Mouse (Mus musculus): ENCODE results near the gene Mrgprd. TPM values are rescaled to one million over a fixed set of nuclear protein-coding genes. Genes with fewer than 3 reads are reported as not detected.

The Mrgprd gene
- polyA plus RNA-seq, 1 experiment from 2014 or later, result not detected

DNA sequence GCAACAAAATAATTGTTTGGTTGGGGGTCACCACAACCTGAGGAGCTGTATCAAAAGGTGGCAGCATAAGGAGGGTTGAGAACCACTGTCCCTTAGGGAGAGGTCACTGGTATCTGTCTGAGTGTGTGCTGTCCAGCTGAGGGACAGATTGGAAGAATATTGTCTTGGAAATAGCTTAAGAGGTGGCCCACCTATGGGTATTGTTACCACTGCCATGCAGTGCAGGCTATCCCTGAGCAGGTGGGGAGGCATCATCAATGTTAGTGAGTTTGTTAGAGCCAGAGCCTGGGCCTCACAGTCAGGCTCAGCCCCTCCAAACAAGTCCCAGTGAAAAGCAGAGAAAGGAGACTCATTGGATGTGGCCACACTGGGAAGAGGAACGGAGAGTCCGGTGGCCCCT is 22.8 kb upstream of the Mrgprd start:
- Histone ChIP-seq H3K27ac (no peak overlapping the region), H3K4me2 (replicated peaks) (no peak overlapping the region), H3K9ac (no peak overlapping the region), H3K4me3 (replicated peaks) (no peak overlapping the region), H3K36me3 (no peaks in the 10 kb centered on the region), H3K9me3 (no peaks in the 10 kb centered on the region), H3K27me3 (replicated peaks) (no peaks in the 10 kb centered on the region), H3K4me1 (replicated peaks) (no peaks in the 10 kb centered on the region)
- WGBS, result 92% methylated on average over 2 of the region's 2 CpGs
- no peak for ATAC-seq

DNA sequence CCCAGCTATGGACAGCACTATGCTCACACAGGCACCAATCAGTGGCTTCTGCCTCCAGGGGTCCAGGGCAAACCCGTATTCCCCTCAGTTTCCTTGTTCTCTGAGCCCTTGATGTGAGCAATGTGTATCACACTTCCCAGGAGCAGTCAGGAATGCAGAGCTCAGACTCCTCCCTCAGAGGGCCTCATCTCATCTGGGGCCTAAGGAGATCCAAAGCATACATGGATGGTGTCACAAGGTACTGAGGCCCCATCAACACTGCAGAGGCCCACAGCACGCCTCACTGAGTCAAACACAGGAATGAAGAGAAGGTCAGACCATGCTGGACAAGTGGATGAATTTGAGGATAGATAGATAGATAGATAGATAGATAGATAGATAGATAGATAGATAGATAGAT is 21.9 kb upstream of the Mrgprd start:
- peak; percentile 43; the same call in 1 of the 2 replicates for ATAC-seq
- Histone ChIP-seq H3K4me1 (replicated peaks) (no peaks in the 10 kb centered on the region), H3K4me2 (replicated peaks) (no peak overlapping the region), H3K4me3 (replicated peaks) (no peak overlapping the region), H3K27me3 (replicated peaks) (no peaks in the 10 kb centered on the region), H3K9me3 (no peaks in the 10 kb centered on the region), H3K9ac (no peak overlapping the region), H3K27ac (no peak overlapping the region), H3K36me3 (no peaks in the 10 kb centered on the region)
- 52% methylated on average over 2 of the region's 2 CpGs for whole genome bisulfite sequencing

- Histone ChIP-seq H3K4me3 (replicated peaks) (no peak overlapping the region), H3K9ac (no peak overlapping the region), H3K4me2 (replicated peaks) (no peak overlapping the region), H3K9me3 (no peaks in the 10 kb centered on the region), H3K36me3 (no peaks in the 10 kb centered on the region), H3K27ac (no peak overlapping the region), H3K4me1 (replicated peaks) (peaks cover under 1% of the 10 kb centered on the region), H3K27me3 (replicated peaks) (no peaks in the 10 kb centered on the region)
- no peak for ATAC-seq
- 38% methylated on average over 6 of the region's 6 CpGs for WGBS
Observed at GRCm38 (mm10) chr7:145293859-145294258, 20.8 kb upstream of the Mrgprd start.

- H3K27me3 ChIP-seq (replicated peaks), result no peaks in the 10 kb centered on the region
- peaks cover 23% of the 10 kb centered on the region for H3K4me1 ChIP-seq (replicated peaks)
- ATAC-seq, result no peak
- no peak overlapping the region for H3K4me3 ChIP-seq (replicated peaks)
- H3K4me2 ChIP-seq (replicated peaks), result no peak overlapping the region
- 0 out of 2 replicates have a peak overlapping the region, but pooled peaks have one; percentile 32 for H3K27ac ChIP-seq
- H3K9me3 ChIP-seq, result no peaks in the 10 kb centered on the region
- no peaks in the 10 kb centered on the region for H3K36me3 ChIP-seq
- no peak overlapping the region for H3K9ac ChIP-seq
- WGBS, result 56% methylated on average over 3 of the region's 3 CpGs
Observed at GRCm38 (mm10) chr7:145298666-145299490, 15.8 kb upstream of the Mrgprd start.

DNA sequence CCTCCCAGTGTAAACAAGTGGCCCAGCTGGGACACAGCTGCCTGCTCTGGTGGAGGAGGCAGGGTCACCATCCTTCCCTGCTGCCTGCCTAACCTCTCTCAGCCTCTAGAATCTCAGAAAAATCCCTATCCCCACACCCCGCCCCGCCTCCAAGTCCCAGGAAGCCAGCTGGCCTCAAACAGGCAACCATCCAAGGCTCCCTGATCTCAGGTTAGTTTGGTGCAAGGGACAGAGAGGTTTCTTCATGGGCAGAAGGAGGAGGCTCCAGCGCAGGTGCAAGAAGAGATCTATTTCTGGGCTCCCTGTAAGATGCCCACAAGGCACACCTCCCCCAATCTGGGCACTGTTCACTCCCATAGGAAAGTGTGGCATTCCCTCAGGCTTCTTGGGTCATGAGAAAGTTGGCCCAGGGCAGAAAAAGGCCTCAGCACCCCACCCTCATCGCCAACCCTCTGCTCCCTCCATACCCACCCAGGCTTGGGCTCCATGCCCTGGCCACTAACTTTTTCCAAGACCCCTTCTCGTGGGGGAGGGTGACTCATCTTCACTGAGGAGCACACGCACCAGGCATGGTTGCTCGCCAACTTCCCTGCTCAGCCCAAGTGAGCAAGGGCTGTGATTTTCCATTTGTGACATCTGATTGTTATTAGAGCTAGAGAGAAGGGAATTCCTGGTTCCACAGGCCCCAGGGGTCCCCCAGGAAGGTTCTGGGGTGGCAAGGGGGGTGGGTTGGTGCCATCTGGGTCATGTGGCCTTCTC is 14.9 kb upstream of the Mrgprd start:
- Histone ChIP-seq H3K4me2 (replicated peaks) (no peak overlapping the region), H3K27me3 (replicated peaks) (no peaks in the 10 kb centered on the region), H3K9ac (no peak overlapping the region), H3K4me1 (replicated peaks) (peaks cover 23% of the 10 kb centered on the region), H3K4me3 (replicated peaks) (no peak overlapping the region), H3K9me3 (no peaks in the 10 kb centered on the region), H3K27ac (no peak overlapping the region), H3K36me3 (no peaks in the 10 kb centered on the region)
- ATAC-seq, result no peak
- 62% methylated on average over 7 of the region's 7 CpGs for WGBS

GRCm38 (mm10) chr7:145300321-145301007 is 14.2 kb upstream of the Mrgprd start, which contains the start of gene Mrgprf:
Gene Mrgprf, plus strand, starts transcription at chr7:145300828.
- Histone ChIP-seq H3K9me3 (no peaks in the 10 kb centered on the region), H3K4me1 (replicated peaks) (peaks cover 23% of the 10 kb centered on the region), H3K4me3 (replicated peaks) (no peak within 1 kb of the TSS), H3K27ac (0 out of 2 replicates have a peak within 1 kb of the TSS, but pooled peaks have one; percentile 44), H3K9ac (no peak within 1 kb of the TSS), H3K4me2 (replicated peaks) (no peak within 1 kb of the TSS), H3K27me3 (replicated peaks) (no peaks in the 10 kb centered on the region), H3K36me3 (no peaks in the 10 kb centered on the region)
- ATAC-seq, result no peak
- WGBS, result 36% methylated on average over 13 of the region's 13 CpGs

- Histone ChIP-seq H3K9ac (no peak overlapping the region), H3K4me2 (replicated peaks) (no peak overlapping the region), H3K27ac (no peak overlapping the region), H3K36me3 (no peaks in the 10 kb centered on the region), H3K4me3 (replicated peaks) (no peak overlapping the region), H3K27me3 (replicated peaks) (no peaks in the 10 kb centered on the region), H3K9me3 (no peaks in the 10 kb centered on the region), H3K4me1 (replicated peaks) (peaks cover 23% of the 10 kb centered on the region)
- no peak for ATAC-seq
Observed at GRCm38 (mm10) chr7:145301008-145301340, 13.7 kb upstream of the Mrgprd start.

- Histone ChIP-seq H3K36me3 (no peaks in the 10 kb centered on the region), H3K27me3 (replicated peaks) (no peaks in the 10 kb centered on the region), H3K4me1 (replicated peaks) (peaks cover 23% of the 10 kb centered on the region), H3K4me2 (replicated peaks) (no peak overlapping the region), H3K9me3 (no peaks in the 10 kb centered on the region), H3K27ac (0 out of 2 replicates have a peak overlapping the region, but pooled peaks have one; percentile 44), H3K9ac (no peak overlapping the region), H3K4me3 (replicated peaks) (no peak overlapping the region)
- ATAC-seq, result no peak
- WGBS, result 77% methylated on average over 6 of the region's 6 CpGs
Observed at GRCm38 (mm10) chr7:145301341-145302005, 13.2 kb upstream of the Mrgprd start.

GRCm38 (mm10) chr7:145302488-145303285 is 11.9 kb upstream of the Mrgprd start:
- peak overlapping the region; percentile 15; the same call in 1 of the 2 replicates for H3K4me3 ChIP-seq (replicated peaks)
- ATAC-seq, result peak; percentile 94
- whole genome bisulfite sequencing, result 5% methylated on average over 20 of the region's 20 CpGs

GRCm38 (mm10) chr7:145304153-145304552 is 10.5 kb upstream of the Mrgprd start:
- Histone ChIP-seq H3K27ac (no peak overlapping the region), H3K4me3 (replicated peaks) (no peak overlapping the region), H3K9ac (no peak overlapping the region), H3K4me1 (replicated peaks) (peaks cover 20% of the 10 kb centered on the region), H3K4me2 (replicated peaks) (no peak overlapping the region), H3K27me3 (replicated peaks) (no peaks in the 10 kb centered on the region), H3K36me3 (no peaks in the 10 kb centered on the region), H3K9me3 (no peaks in the 10 kb centered on the region)
- WGBS, result 81% methylated on average over 2 of the region's 2 CpGs
- ATAC-seq, result no peak

More at GRCm38 (mm10) chr7:145302488-145303285, 11.9 kb upstream of the Mrgprd start:
- Histone ChIP-seq H3K4me1 (replicated peaks) (peaks cover 23% of the 10 kb centered on the region), H3K36me3 (no peaks in the 10 kb centered on the region), H3K9me3 (no peaks in the 10 kb centered on the region), H3K27me3 (replicated peaks) (no peaks in the 10 kb centered on the region), H3K27ac (peak overlapping the region; percentile 60), H3K9ac (peak overlapping the region; percentile 29; the same call in 1 of the 2 replicates), H3K4me2 (replicated peaks) (peak overlapping the region; percentile 59)

- Histone ChIP-seq H3K27ac (no peak overlapping the region), H3K9me3 (no peaks in the 10 kb centered on the region), H3K4me2 (replicated peaks) (no peak overlapping the region), H3K4me1 (replicated peaks) (peaks cover 10% of the 10 kb centered on the region; the same call in 1 of the 2 replicates), H3K27me3 (replicated peaks) (no peaks in the 10 kb centered on the region), H3K4me3 (replicated peaks) (no peak overlapping the region), H3K36me3 (no peaks in the 10 kb centered on the region), H3K9ac (no peak overlapping the region)
- ATAC-seq, result no peak
- WGBS, result 92% methylated on average over 10 of the region's 10 CpGs
Observed at GRCm38 (mm10) chr7:145307636-145308035, 7.0 kb upstream of the Mrgprd start.
